Mouse (Mus musculus) retina, embryonic 14.5 days (tissue): ENCODE measurements around the gene Syn3.

Experiments
- DNase-seq: peaks from one replicate; pipeline ENCODE4 v3.0.0-alpha.2; 2015; ENCODE audit warnings: low spot score

The Syn3 gene

DNA sequence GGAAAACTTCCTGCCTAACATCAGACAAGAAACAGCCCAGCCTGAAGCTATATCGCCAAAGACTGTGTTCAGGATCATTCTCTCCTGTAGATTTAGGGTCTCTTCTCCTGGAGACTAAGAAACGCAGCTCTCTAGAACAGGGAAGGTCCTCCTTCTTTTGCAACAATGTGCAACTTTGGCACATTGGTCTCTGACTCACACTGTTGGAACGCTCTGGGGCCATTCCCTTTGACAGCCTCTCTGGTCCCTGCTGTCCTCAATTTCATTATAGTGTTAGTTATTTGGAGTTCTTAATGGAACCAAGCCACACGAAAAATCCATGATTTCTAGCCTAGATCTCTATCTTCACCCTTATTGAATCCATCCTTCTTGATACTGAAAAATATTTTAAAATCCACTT lies 191.5 kb downstream of the Syn3 start:
- DNase-seq = no peak

DNA sequence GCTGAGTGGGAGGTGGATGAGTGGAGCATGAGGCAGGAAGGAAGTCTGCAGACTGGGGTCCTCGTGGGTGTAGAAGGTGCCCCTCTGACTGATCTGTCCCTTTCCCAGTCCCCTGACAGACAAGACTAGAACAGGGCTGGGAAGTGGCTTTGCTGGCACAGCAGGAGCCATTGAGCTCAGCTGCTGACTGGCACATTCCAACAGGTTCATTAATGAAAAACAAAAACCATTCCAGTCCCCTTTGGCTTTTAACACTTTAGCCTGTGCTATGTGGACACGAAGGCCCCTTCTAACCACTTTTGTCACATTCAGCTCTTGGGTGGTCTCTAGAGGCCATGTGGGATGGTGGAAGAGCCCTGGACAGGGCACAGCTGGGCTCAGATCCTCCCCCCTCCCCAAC lies 194.1 kb downstream of the Syn3 start:
- DNase-seq = peak; percentile 45

GRCm38 (mm10) chr10:86303495-86303876 lies 195.2 kb downstream of the Syn3 start:
- no peak for DNase-seq

GRCm38 (mm10) chr10:86302761-86303494 lies 195.8 kb downstream of the Syn3 start:
- peak; percentile 70 for DNase-seq

GRCm38 (mm10) chr10:86302318-86302648 lies 196.4 kb downstream of the Syn3 start:
- no peak for DNase-seq

- no peak for DNase-seq
Observed at GRCm38 (mm10) chr10:86301593-86302317, 196.9 kb downstream of the Syn3 start.

GRCm38 (mm10) chr10:86301117-86301490 lies 197.6 kb downstream of the Syn3 start:
- no peak for DNase-seq

DNA sequence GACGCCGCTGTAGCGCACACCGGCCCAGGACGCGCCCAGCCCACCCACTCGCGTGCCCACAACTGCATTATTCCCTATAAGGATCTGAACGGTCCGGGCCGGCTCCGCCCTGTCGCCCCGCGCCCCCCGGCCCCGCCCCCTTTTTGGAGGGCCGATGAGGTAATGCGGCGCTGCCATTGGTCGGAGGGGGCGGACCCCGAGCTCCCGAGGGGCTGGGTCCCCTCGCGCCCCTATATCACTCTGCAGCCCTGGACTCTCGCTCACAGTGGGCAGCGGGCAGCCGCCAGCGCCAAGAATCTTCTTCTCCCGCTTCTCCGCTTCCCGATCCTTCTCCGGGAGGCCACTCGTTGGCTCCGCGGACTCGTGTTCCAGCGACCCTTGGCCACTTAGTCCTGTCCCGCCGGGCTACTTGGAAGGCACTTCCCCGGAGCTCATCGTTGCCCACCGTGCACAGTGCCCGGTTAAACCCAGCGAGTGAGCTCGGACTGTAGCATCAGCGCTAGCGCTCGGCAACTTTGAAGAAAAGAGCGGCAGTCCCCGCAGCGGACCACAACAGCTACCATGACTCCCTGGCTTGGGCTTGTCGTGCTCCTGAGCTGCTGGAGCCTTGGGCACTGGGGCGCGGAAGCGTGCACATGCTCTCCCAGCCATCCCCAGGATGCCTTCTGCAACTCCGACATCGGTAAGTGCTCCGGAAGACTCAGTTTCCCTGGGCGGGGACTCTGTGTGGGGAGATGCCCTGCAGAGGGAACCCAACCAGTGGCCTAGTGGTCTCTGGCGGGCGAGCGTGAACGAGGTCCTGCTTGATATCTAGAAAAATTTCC lies 198.2 kb downstream of the Syn3 start, which contains the start of gene Timp3:
TSS of gene Timp3 (plus strand) at position 80 of the 824 bp plus-strand sequence.
- peak; percentile 78 for DNase-seq

DNA sequence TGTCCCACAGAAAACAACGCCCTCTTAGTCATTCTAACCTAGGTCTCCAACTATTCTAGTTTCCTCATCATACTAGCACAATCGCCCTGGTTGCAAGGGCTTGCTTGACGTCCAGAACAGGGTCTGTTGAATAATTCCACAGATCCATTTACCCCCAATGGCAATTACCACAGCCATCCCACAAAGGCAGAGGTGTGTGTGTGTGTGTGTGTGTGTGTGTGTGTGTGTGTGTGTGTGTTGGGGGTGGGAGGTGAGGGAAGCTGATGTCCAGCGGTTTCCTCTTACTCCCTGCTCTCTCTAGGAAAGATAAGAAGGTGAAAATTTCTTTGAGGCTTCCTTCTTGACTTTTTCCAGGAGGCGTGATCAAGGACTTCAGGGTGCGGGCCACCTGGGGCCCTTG lies 198.9 kb downstream of the Syn3 start:
- DNase-seq = no peak

DNA sequence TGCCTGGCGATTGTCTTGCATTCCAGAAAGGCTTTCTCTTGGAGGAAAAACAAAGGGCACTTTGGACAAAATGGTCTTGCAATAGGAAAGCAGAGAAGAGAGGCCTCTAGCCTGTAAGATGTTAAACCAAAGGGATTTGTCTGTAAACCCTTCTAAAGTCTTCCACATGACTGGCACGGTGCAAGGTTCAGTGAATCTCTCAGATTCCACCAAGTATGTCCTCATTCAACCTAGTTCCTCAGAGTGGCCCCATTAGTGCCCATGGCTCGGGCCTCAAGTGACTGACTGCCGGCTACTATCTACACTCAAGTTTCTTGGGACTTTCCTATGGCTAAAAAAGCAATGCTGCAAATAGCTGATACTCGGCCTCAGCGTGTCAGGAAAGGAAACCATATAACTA lies 200.4 kb downstream of the Syn3 start:
- no peak for DNase-seq

DNA sequence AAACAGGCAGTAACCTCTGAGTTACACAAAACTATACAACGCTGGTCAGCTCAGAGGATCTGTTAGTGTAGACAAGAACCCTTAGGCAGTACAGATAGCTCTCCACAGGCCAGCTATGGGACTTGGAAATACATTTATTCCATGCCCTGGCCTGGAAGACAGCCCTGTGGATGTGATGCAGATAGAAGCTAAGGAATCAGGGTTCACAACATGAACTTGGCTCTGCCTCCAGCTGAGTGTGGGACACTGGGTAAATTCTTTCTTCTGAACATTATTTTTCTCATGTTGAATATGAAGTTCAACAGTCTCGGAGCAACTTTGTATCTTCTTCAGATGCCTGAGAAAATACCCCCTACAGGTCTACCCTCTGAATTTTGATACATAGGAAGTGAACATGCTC lies 201.4 kb downstream of the Syn3 start:
- DNase-seq = no peak

- DNase-seq = peak; percentile 82
Observed at GRCm38 (mm10) chr10:86296111-86296510, 202.6 kb downstream of the Syn3 start.

- no peak for DNase-seq
Observed at GRCm38 (mm10) chr10:86295454-86296098, 203.1 kb downstream of the Syn3 start.

DNA sequence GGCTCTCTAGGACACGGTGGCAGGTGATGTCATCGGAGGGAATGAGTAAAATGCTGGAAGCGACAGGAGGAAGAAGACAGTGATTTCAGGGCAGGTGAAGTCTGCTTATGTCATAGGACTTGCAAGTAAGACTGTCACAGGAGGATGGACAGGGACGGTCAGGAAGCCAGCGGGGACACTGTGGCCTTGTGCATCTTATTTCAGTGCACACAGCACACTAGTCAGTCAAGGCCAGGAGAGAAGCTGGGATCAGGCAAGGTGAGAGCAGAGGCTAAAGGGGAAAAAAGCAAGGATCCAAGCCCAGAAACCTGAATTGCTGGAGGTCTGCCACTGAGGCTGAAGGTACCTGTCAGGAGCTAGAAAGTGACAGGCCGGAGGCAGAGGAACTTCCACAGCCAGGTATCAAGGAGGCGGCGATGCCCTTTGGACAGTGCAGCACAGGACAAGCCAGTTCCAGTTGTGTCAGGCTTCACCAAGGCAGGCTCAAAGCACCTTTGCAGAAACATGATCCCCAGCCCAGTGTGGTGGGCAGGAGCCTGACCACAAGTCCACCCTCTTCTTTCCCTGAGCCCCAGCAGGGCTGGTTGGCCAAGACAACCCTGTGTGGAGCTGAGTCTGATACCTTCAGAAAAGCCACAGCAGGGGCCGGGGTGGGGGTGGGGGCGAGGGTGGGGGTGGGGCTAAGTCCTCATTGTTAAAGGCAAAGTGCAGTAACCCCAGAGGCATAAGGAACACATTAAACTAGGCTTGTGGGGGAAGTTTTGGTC lies 203.9 kb downstream of the Syn3 start:
- DNase-seq = no peak

DNA sequence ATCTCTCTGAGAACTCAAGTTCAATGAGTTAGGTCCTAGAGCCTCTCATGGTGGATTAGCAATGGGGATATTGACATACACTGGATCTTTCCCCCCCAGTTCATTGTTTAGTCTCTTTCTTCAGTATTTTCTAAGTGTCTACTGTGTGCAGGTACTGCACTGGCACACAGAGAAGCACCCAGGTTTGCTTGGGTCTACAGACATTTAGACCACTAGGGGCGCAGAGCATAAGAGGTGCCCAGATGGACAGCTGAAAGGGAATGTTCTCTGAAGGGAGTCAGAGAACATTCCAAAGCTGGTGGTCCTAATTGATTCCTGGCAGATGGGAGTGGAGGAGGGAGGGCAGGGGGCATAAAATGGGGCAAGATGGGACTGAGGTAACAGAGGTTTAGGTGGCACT lies 204.8 kb downstream of the Syn3 start:
- no peak for DNase-seq

DNA sequence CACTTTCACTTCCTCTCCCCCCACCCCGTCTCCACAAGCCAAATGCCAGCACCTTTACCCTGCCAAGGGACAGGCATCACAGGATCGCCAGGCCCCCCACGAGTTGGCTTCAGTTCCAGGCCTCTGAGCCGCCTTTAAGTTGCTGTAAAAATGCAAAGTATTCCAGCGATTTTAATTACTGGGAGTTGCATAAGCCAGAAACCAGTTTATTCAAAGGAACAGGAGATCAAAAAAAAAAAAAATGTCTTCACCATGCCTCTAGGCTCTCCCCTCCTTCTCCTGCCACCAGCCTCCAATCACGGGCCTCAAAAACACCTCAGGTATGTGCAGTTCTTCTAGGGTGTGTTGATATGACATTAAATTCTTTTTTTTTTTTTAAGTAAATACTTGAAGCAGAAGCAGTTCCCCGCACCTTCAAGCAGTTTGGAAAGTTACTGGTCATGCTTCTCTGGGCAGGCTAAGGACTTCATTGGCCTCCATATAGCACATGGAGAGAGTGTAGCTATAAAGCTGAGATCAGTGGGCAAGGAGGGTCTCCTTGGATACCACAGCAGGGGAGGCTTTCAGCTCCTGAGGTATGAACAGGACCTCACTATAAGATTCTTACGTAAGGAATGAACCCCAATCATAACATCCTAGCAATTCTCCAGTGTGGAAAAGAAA lies 208.5 kb downstream of the Syn3 start:
- DNase-seq = no peak

- DNase-seq = no peak
Observed at GRCm38 (mm10) chr10:86286508-86286907, 212.2 kb downstream of the Syn3 start.

DNA sequence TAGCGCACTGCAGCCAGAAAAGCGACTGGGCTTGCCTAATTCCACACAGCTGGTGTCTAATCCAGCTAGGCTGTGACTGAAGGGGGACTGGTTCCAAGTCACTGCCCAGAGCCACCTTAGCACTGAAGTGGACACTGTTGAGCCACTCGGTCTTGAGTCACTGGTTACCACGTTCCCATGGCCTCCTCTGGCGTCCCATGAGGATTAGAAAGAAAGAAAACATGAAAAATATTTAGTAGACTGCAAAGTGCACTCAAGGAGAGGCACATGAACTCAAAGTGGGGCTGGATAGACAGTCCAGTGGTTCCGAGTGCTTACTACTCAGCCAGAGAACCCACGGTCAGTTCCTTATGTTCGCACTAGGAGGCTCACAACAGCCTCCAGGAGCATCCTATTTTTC lies 217.5 kb downstream of the Syn3 start:
- DNase-seq = no peak

- no peak for DNase-seq
Observed at GRCm38 (mm10) chr10:86279579-86280168, 219.0 kb downstream of the Syn3 start.

GRCm38 (mm10) chr10:86278481-86278880 lies 220.2 kb downstream of the Syn3 start:
- DNase-seq = no peak

DNA sequence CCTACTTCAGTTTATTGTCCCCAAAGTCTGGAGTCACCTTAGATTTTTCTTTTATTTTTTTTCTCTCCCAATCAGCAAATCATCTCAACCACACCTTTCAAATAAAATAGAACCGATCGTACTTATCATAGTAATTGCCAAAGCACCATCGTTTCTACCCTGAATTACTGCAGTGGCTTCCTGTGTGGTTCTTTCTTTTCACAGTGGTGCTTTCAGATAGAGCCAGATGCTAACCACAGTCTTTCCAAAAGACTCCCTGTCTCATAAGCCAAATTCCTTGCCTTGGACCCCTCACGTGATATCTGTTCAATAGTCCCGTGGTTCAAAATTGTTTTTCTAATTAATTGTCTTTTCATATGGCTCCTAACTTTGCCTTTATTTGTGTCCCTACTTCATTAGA lies 221.4 kb downstream of the Syn3 start:
- no peak for DNase-seq
